Mouse (Mus musculus): ENCODE results near the gene Cds2. TPM values are rescaled to one million over a fixed set of nuclear protein-coding genes. Genes with fewer than 3 reads are reported as not detected.
"Not testable (repeated sequence)": the region's sequence is repeated elsewhere in the genome, so short reads cannot be mapped to it uniquely, and the experiment has no call there.

Cds2 gene
- polyA plus RNA-seq, 1 experiment = 21.2 TPM

GRCm38 (mm10) chr2:132313568-132313967 lies 50.6 kb downstream of the Cds2 start:
- TF ChIP-seq CTCF (IDR thresholded peaks at IDR 0.05; ENCODE audit: extremely low read depth, insufficient read length, insufficient replicate concordance, low read depth, low read length) (no peak), POLR2A (IDR thresholded peaks at IDR 0.05; ENCODE audit: low read depth, low read length) (no peak)
- WGBS = 95% methylated on average over 2 of the region's 2 CpGs
- Histone ChIP-seq H3K27me3 (ENCODE audit: control insufficient read depth, insufficient read depth, low read length) (no peaks in the 10 kb centered on the region), H3K4me3 (ENCODE audit: low read depth, low read length) (no peak overlapping the region), H3K4me1 (ENCODE audit: control insufficient read depth, insufficient read depth, insufficient read length, low read length) (no peaks in the 10 kb centered on the region), H3K36me3 (ENCODE audit: control insufficient read depth, insufficient read depth, low read length) (peaks cover 6% of the 10 kb centered on the region), H3K27ac (ENCODE audit: insufficient read depth, low read depth, low read length) (no peak overlapping the region)

GRCm38 (mm10) chr2:132314057-132314456 lies 51.1 kb downstream of the Cds2 start:
- not testable (repeated sequence) for H3K27ac ChIP-seq (ENCODE audit: insufficient read depth, low read depth, low read length)
- 90% methylated on average over 8 of the region's 8 CpGs for WGBS

DNA sequence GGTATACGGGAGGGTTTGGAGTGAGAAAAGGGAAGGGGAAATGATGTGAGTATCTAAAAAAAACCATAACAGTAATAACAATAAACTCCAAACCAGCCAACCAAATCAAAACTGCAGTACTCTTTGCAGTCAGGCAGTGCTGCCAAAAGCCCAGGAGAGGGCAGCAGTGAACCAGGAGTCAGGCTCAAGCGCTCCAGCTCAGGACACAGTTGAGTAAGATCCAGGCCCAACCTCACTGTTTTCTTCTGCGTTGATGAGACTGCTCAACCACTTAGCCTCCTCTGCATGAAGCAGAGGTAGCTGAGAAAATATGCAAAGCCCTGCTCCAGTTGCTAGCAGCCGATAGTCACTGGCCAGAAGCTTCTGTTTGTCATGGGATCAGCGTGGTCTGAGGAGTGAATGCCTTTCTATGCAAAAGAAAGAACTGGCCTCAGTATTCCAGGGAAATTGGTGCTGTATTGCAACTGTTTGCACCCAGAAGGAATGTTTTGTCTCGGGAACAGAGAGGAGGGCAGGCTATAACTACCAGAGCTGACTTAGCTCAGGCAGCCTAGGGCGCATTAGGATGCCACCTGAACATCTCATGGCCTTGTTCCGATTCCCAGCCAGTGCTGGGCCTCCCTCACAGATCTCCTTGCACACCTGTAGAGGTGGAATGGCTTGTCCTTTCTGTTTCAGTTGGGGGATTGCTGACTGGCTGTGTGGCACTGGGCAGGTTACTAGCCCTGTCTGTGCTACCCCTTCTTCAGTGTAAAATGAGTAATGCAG lies 53.3 kb downstream of the Cds2 start:
- TF ChIP-seq POLR2A (IDR thresholded peaks at IDR 0.05; ENCODE audit: low read depth, low read length) (no peak), CTCF (IDR thresholded peaks at IDR 0.05; ENCODE audit: extremely low read depth, insufficient read length, insufficient replicate concordance, low read depth, low read length) (peak; percentile 91)
- 41% methylated on average over 8 of the region's 8 CpGs for WGBS
- Histone ChIP-seq H3K4me1 (ENCODE audit: control insufficient read depth, insufficient read depth, insufficient read length, low read length) (no peaks in the 10 kb centered on the region), H3K36me3 (ENCODE audit: control insufficient read depth, insufficient read depth, low read length) (no peaks in the 10 kb centered on the region), H3K27ac (ENCODE audit: insufficient read depth, low read depth, low read length) (no peak overlapping the region), H3K4me3 (ENCODE audit: low read depth, low read length) (no peak overlapping the region), H3K27me3 (ENCODE audit: control insufficient read depth, insufficient read depth, low read length) (no peaks in the 10 kb centered on the region)

More at GRCm38 (mm10) chr2:132314057-132314456, 51.1 kb downstream of the Cds2 start:
- not testable (repeated sequence) for H3K27me3 ChIP-seq (ENCODE audit: control insufficient read depth, insufficient read depth, low read length); H3K4me1 ChIP-seq (ENCODE audit: control insufficient read depth, insufficient read depth, insufficient read length, low read length); H3K4me3 ChIP-seq (ENCODE audit: low read depth, low read length); H3K36me3 ChIP-seq (ENCODE audit: control insufficient read depth, insufficient read depth, low read length)

- Histone ChIP-seq H3K27me3 (ENCODE audit: control insufficient read depth, insufficient read depth, low read length) (no peaks in the 10 kb centered on the region), H3K27ac (ENCODE audit: insufficient read depth, low read depth, low read length) (no peak overlapping the region), H3K36me3 (ENCODE audit: control insufficient read depth, insufficient read depth, low read length) (no peaks in the 10 kb centered on the region), H3K4me1 (ENCODE audit: control insufficient read depth, insufficient read depth, insufficient read length, low read length) (no peaks in the 10 kb centered on the region), H3K4me3 (ENCODE audit: low read depth, low read length) (no peak overlapping the region)
- 97% methylated on average over 1 of the region's 1 CpGs for WGBS
- no peak for TF ChIP-seq CTCF (IDR thresholded peaks at IDR 0.05; ENCODE audit: extremely low read depth, insufficient read length, insufficient replicate concordance, low read depth, low read length)
- TF ChIP-seq POLR2A (IDR thresholded peaks at IDR 0.05; ENCODE audit: low read depth, low read length) = no peak
These were observed 54.2 kb downstream of the Cds2 start for GRCm38 (mm10) chr2:132317178-132317577.

DNA sequence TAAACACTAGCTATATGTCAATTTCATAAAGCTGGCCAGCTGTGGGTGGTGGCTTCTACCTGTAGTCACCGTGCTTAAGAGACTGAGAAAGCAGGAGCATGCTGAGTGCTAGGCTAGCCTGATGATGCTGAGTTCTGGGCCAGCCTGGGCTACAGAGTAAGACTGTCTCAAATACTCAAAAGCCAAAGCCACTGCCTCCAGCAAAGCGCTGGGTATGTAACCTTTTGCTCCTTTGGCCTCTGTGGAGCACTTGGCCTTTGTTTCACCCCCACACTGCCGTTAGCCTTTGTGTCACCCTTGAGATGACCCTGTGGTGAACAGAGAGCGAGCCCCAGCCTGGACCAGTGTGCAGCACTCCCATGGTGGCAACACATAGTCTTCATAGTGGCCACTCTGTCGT lies 57.6 kb downstream of the Cds2 start:
- TF ChIP-seq CTCF (IDR thresholded peaks at IDR 0.05; ENCODE audit: extremely low read depth, insufficient read length, insufficient replicate concordance, low read depth, low read length) (no peak), POLR2A (IDR thresholded peaks at IDR 0.05; ENCODE audit: low read depth, low read length) (no peak)
- no peaks in the 10 kb centered on the region for H3K36me3 ChIP-seq (ENCODE audit: control insufficient read depth, insufficient read depth, low read length)
- WGBS = 70% methylated on average over 5 of the region's 5 CpGs
- H3K27me3 ChIP-seq (ENCODE audit: control insufficient read depth, insufficient read depth, low read length) = no peaks in the 10 kb centered on the region
- H3K4me1 ChIP-seq (ENCODE audit: control insufficient read depth, insufficient read depth, insufficient read length, low read length) = no peaks in the 10 kb centered on the region
- no peak overlapping the region for H3K27ac ChIP-seq (ENCODE audit: insufficient read depth, low read depth, low read length)
- no peak overlapping the region for H3K4me3 ChIP-seq (ENCODE audit: low read depth, low read length)

DNA sequence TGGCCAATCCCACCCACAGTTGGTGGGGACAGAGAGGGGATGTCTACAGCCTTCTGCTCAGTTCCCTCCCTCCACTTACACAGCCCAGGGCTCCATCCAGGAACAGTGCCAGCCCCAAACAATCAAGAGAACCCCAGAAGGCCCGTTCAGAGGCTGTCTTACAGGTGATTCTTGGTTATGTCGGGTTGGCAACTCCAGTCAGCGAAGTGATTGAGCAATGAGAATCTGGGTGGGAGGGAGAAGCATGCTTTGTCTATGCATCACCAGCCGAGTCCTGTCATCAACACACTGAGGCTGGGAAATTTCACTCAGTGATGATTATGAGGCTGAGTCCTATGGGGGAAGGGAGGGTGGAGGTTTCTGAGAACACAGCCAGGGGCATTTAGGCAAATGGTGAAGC lies 60.6 kb downstream of the Cds2 start:
- WGBS = 53% methylated on average over 4 of the region's 4 CpGs

GRCm38 (mm10) chr2:132337202-132337601 lies 74.3 kb downstream of the Cds2 start:
- 63% methylated on average over 2 of the region's 2 CpGs for WGBS
- H3K27me3 ChIP-seq (ENCODE audit: control insufficient read depth, insufficient read depth, low read length) = 0 out of 2 replicates have a peak, but pooled peaks cover 4% of the 10 kb centered on the region
- H3K36me3 ChIP-seq (ENCODE audit: control insufficient read depth, insufficient read depth, low read length) = no peaks in the 10 kb centered on the region

More for the DNA sequence above, 60.6 kb downstream of the Cds2 start:
- TF ChIP-seq POLR2A (IDR thresholded peaks at IDR 0.05; ENCODE audit: low read depth, low read length) = no peak
- no peak for TF ChIP-seq CTCF (IDR thresholded peaks at IDR 0.05; ENCODE audit: extremely low read depth, insufficient read length, insufficient replicate concordance, low read depth, low read length)
- Histone ChIP-seq H3K27ac (ENCODE audit: insufficient read depth, low read depth, low read length) (no peak overlapping the region), H3K4me1 (ENCODE audit: control insufficient read depth, insufficient read depth, insufficient read length, low read length) (no peaks in the 10 kb centered on the region), H3K36me3 (ENCODE audit: control insufficient read depth, insufficient read depth, low read length) (no peaks in the 10 kb centered on the region), H3K27me3 (ENCODE audit: control insufficient read depth, insufficient read depth, low read length) (no peaks in the 10 kb centered on the region), H3K4me3 (ENCODE audit: low read depth, low read length) (no peak overlapping the region)

More at GRCm38 (mm10) chr2:132337202-132337601, 74.3 kb downstream of the Cds2 start:
- Histone ChIP-seq H3K4me1 (ENCODE audit: control insufficient read depth, insufficient read depth, insufficient read length, low read length) (no peaks in the 10 kb centered on the region), H3K27ac (ENCODE audit: insufficient read depth, low read depth, low read length) (no peak overlapping the region), H3K4me3 (ENCODE audit: low read depth, low read length) (no peak overlapping the region)
- TF ChIP-seq POLR2A (IDR thresholded peaks at IDR 0.05; ENCODE audit: low read depth, low read length) = no peak
